Mouse (Mus musculus) granulocyte monocyte progenitor cell, adult 5-6 weeks (primary cell): Measurements from ENCODE around the gene Olfr1019. TPM values are rescaled to one million over a fixed set of nuclear protein-coding genes. Genes with fewer than 3 reads are reported as not detected.

ENCODE experiments used
- ATAC-seq: replicated peaks from 2 replicates; pipeline ENCODE4 v1.8.0; 2016; ENCODE audit warnings: mild to moderate bottlenecking, moderate TSS enrichment, inconsistent platforms; ENCODE audit not compliant: poor library complexity, severe bottlenecking
- total RNA-seq, 2 experiments: library from RNA; stranded (forward) in 1 of 2; stranded (reverse) in 1 of 2; fragments of 200-712, 200-1000 nt in 1 of 2; fragments of >200 nt in 1 of 2; fragmentation: Nextera tagmentation in 1 of 2; gene quantifications; 2 replicates each; pipeline ENCODE4 v1.2.3; 2014 to 2017

Olfr1019 gene
- total RNA-seq (2014; fragmentation: Nextera tagmentation) (not detected in 2 replicates), total RNA-seq (2017) (not detected in 2 replicates)

DNA sequence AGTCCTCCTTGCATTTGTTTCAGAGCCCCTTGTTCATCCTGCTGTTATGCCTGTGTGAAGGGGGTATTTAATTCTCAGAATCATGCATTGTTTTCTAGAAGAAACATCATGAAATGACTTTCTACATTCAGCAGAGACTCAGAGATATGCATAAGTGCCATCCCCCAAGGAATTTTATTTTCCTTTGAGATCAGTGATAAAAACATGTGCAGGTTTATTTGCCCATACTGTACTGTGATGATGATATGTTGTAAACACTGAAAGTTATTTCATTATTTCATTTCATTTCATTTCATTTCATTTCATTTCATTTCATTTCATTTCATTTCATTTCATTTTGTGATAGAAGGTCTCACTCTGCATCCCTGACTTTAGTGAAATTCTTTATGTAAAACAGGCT, at the start of gene Olfr1019:
Gene Olfr1019 (minus strand): TSS at position 101 of the 400 bp plus-strand sequence.
- ATAC-seq: no peak

DNA sequence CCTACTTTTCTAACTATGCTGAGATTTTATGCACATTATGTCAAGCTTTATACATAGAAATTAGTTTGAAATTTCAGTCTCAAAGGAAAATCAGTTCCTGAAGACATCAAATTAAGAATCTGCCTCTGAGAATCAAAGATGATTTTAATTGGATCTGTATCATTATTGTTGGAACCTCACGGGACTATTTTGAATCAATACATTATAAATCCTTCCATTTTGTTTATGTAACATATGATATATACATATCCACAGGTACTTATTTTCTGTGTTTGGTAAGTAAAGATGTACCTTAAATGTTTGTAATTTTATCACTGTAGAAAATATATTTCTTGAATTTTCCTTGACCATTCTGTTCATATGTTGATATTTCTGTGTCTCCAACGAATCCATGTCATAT, 40.1 kb upstream of the Olfr1019 start, which contains the start of gene Olfr1023:
Gene Olfr1023 (plus strand): TSS at position 301 of the 400 bp plus-strand sequence.
- ATAC-seq: no peak

DNA sequence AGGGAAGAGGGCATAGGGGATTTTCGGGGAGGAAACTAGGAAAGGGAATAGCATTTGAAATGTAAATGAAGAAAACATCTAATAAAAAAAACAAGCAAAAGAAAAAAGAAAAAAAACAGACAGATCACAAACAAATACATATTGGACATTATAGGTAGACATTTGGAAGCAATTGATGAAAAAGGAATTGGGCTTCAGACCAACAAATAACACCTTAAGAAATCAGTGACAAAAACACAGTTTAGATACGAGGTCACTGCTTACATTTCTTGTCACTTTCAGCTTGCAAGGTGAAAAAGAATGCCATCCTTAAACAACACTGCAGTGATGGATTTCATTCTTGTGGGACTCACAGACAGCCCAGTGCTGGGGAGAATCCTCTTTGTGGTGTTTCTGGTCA, 23.0 kb upstream of the Olfr1019 start, which contains the start of gene Olfr1022:
Gene Olfr1022 (plus strand): TSS at position 301 of the 400 bp plus-strand sequence.
- no peak for ATAC-seq

DNA sequence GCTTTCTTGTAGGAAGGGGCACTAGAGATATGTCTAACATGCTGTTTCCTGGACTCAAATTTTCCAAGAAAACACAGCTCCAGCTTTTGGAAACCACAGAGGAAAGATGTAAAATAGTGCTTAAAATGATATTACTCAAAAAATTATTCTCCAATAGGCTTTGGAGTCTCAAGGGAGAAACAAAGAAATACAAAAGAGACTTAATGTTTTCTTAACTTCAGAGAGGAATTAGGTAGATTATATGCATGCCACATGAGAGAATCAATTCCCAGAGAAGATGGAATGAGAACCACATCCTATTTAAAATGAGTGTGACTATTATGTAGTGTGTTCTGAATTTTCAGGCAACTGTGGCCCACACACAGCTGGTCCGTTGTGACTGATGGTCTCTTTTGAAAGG, 1.4 kb upstream of the Olfr1019 start, which contains the start of gene Olfr1020:
Gene Olfr1020 (plus strand): TSS at position 301 of the 400 bp plus-strand sequence.
- no peak for ATAC-seq

DNA sequence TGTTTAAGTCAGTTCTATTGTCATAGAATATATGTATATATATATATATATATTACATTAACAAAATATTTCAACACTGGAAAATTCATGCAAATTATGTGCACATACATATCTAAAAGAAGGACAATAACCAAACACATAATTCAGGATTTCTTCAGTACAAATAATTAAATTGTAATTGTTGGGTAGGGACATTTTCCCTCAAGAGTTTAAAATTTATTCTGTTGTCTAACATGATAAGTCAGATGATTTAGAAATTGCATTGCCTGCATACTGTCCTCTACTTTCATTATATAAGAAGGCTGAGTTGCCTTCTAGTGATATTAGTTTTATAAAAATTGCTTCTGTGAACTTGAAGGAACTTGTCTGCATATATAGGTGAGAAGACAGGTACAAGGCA, 27.1 kb downstream of the Olfr1019 start, which contains the start of gene Olfr1018:
Gene Olfr1018 (plus strand): TSS at position 301 of the 400 bp plus-strand sequence.
- ATAC-seq: no peak

DNA sequence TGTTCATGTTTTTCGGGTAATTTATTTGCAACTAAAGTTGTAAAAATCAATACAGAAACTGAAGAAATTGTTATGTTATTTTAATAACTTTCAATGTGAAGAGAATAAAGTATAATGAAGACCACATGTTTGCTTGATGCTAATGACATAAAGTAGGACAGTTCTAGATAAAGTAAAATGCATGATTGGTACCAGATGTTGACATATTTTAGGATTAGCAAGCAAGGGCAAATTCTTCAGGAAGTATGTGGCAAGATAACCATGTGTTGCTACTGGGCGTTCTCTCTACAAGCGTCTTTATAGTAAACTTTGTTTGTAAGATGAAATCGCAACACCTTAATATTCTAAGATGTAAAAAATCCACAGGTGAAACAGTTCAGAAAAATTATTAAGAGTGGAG, 40.8 kb downstream of the Olfr1019 start:
- no peak for ATAC-seq

DNA sequence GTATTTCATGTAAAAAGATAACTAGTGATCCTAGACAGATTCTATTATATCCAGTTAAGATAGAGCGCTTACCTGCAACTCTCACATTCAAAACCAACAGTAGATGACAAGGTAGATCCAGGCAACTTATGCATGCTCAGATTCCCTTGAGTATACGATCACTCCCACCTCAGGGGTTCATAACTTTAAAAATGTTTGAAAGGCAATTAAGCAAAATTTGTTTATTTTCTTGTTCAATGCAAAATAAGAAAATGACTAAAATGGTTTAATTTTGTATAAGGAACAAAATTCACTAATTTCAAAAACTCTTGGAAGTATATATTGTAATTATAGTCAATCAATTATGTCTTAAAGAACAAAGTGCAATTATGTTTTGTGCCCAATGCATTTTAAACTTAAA, 42.8 kb downstream of the Olfr1019 start, which contains the start of gene Olfr1016:
Gene Olfr1016 (minus strand): TSS at position 101 of the 400 bp plus-strand sequence.
- ATAC-seq: no peak

DNA sequence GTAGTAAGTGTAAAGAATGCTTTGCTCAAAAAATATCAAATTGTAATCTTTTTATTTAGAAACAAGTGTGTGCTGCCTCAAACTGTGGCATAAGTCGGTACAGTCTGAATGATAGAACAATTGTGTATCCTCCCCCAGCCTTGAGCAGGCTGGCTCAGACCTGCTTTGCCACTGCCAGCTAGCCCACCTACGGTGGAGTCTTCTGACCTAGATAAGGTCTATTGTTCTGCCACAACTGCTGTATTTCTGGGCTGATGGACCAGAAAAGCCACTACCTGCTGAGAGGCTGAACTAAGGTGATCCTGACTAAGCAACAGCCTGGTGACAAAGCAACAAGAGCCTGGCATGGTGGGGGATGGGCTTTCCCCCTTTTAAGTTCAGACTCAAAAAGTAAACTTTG, 53.0 kb downstream of the Olfr1019 start:
- ATAC-seq: no peak

Other genes starting within 250 kb of the Olfr1019 start
- not detected in 2 replicates for gene Olfr1000, start 233.6 kb downstream of the Olfr1019 start, total RNA-seq (2014; fragmentation: Nextera tagmentation)
- not detected in 2 replicates for gene Olfr1000, start 233.6 kb downstream of the Olfr1019 start, total RNA-seq (2017)
- not detected in 2 replicates for gene Olfr1002, start 194.8 kb downstream of the Olfr1019 start, total RNA-seq (2014; fragmentation: Nextera tagmentation)
- gene Olfr1002, start 194.8 kb downstream of the Olfr1019 start, total RNA-seq (2017): not detected in 2 replicates
- gene Olfr154, start 181.0 kb downstream of the Olfr1019 start, total RNA-seq (2014; fragmentation: Nextera tagmentation): not detected in 2 replicates
- gene Olfr154, start 181.0 kb downstream of the Olfr1019 start, total RNA-seq (2017): not detected in 2 replicates
- not detected in 2 replicates for gene Olfr1006, start 166.7 kb downstream of the Olfr1019 start, total RNA-seq (2014; fragmentation: Nextera tagmentation)
- gene Olfr1006, start 166.7 kb downstream of the Olfr1019 start, total RNA-seq (2017): not detected in 2 replicates
- gene Olfr1008, start 156.1 kb downstream of the Olfr1019 start, total RNA-seq (2014; fragmentation: Nextera tagmentation): not detected in 2 replicates
- gene Olfr1008, start 156.1 kb downstream of the Olfr1019 start, total RNA-seq (2017): not detected in 2 replicates
- not detected in 2 replicates for gene Olfr1009, start 130.1 kb downstream of the Olfr1019 start, total RNA-seq (2014; fragmentation: Nextera tagmentation)
- gene Olfr1009, start 130.1 kb downstream of the Olfr1019 start, total RNA-seq (2017): not detected in 2 replicates
- not detected in 2 replicates for gene Olfr1012, start 82.7 kb downstream of the Olfr1019 start, total RNA-seq (2014; fragmentation: Nextera tagmentation)
- not detected in 2 replicates for gene Olfr1012, start 82.7 kb downstream of the Olfr1019 start, total RNA-seq (2017)
- not detected in 2 replicates for gene Olfr1013, start 78.4 kb downstream of the Olfr1019 start, total RNA-seq (2014; fragmentation: Nextera tagmentation)
- gene Olfr1013, start 78.4 kb downstream of the Olfr1019 start, total RNA-seq (2017): not detected in 2 replicates
- not detected in 2 replicates for gene Olfr1014, start 72.8 kb downstream of the Olfr1019 start, total RNA-seq (2014; fragmentation: Nextera tagmentation)
- not detected in 2 replicates for gene Olfr1014, start 72.8 kb downstream of the Olfr1019 start, total RNA-seq (2017)
- gene Olfr1015, start 63.5 kb downstream of the Olfr1019 start, total RNA-seq (2014; fragmentation: Nextera tagmentation): not detected in 2 replicates
- not detected in 2 replicates for gene Olfr1015, start 63.5 kb downstream of the Olfr1019 start, total RNA-seq (2017)
- gene Olfr1016, start 42.9 kb downstream of the Olfr1019 start, total RNA-seq (2014; fragmentation: Nextera tagmentation): not detected in 2 replicates
- gene Olfr1016, start 42.9 kb downstream of the Olfr1019 start, total RNA-seq (2017): not detected in 2 replicates
- not detected in 2 replicates for gene Olfr1018, start 27.0 kb downstream of the Olfr1019 start, total RNA-seq (2014; fragmentation: Nextera tagmentation)
- not detected in 2 replicates for gene Olfr1018, start 27.0 kb downstream of the Olfr1019 start, total RNA-seq (2017)
- gene Olfr1020, start 1.5 kb upstream of the Olfr1019 start, total RNA-seq (2014; fragmentation: Nextera tagmentation): not detected in 2 replicates
- gene Olfr1020, start 1.5 kb upstream of the Olfr1019 start, total RNA-seq (2017): not detected in 2 replicates
- gene Olfr1022, start 23.1 kb upstream of the Olfr1019 start, total RNA-seq (2014; fragmentation: Nextera tagmentation): not detected in 2 replicates
- not detected in 2 replicates for gene Olfr1022, start 23.1 kb upstream of the Olfr1019 start, total RNA-seq (2017)
- gene Olfr1023, start 40.2 kb upstream of the Olfr1019 start, total RNA-seq (2014; fragmentation: Nextera tagmentation): not detected in 2 replicates
- gene Olfr1023, start 40.2 kb upstream of the Olfr1019 start, total RNA-seq (2017): not detected in 2 replicates
- not detected in 2 replicates for gene Olfr1024, start 59.6 kb upstream of the Olfr1019 start, total RNA-seq (2014; fragmentation: Nextera tagmentation)
- not detected in 2 replicates for gene Olfr1024, start 59.6 kb upstream of the Olfr1019 start, total RNA-seq (2017)
- not detected in 2 replicates for gene Olfr1025-ps1, start 69.7 kb upstream of the Olfr1019 start, total RNA-seq (2014; fragmentation: Nextera tagmentation)
- gene Olfr1025-ps1, start 69.7 kb upstream of the Olfr1019 start, total RNA-seq (2017): not detected in 2 replicates
- not detected in 2 replicates for gene Olfr1026, start 76.1 kb upstream of the Olfr1019 start, total RNA-seq (2014; fragmentation: Nextera tagmentation)
- gene Olfr1026, start 76.1 kb upstream of the Olfr1019 start, total RNA-seq (2017): not detected in 2 replicates
- gene Olfr1028, start 105.0 kb upstream of the Olfr1019 start, total RNA-seq (2014; fragmentation: Nextera tagmentation): not detected in 2 replicates
- gene Olfr1028, start 105.0 kb upstream of the Olfr1019 start, total RNA-seq (2017): not detected in 2 replicates
- gene Olfr1029, start 128.4 kb upstream of the Olfr1019 start, total RNA-seq (2014; fragmentation: Nextera tagmentation): not detected in 2 replicates
- gene Olfr1029, start 128.4 kb upstream of the Olfr1019 start, total RNA-seq (2017): not detected in 2 replicates
- not detected in 2 replicates for gene Olfr1030, start 133.8 kb upstream of the Olfr1019 start, total RNA-seq (2014; fragmentation: Nextera tagmentation)
- not detected in 2 replicates for gene Olfr1030, start 133.8 kb upstream of the Olfr1019 start, total RNA-seq (2017)
- gene Olfr1031, start 144.8 kb upstream of the Olfr1019 start, total RNA-seq (2014; fragmentation: Nextera tagmentation): not detected in 2 replicates
- not detected in 2 replicates for gene Olfr1031, start 144.8 kb upstream of the Olfr1019 start, total RNA-seq (2017)
- not detected in 2 replicates for gene Olfr1032, start 160.1 kb upstream of the Olfr1019 start, total RNA-seq (2014; fragmentation: Nextera tagmentation)
- gene Olfr1032, start 160.1 kb upstream of the Olfr1019 start, total RNA-seq (2017): not detected in 2 replicates
- gene Olfr1033, start 175.2 kb upstream of the Olfr1019 start, total RNA-seq (2014; fragmentation: Nextera tagmentation): 0.71 TPM in 1 of 2 replicates, not detected in the other
- not detected in 2 replicates for gene Olfr1033, start 175.2 kb upstream of the Olfr1019 start, total RNA-seq (2017)
- gene Olfr1034, start 200.4 kb upstream of the Olfr1019 start, total RNA-seq (2014; fragmentation: Nextera tagmentation): not detected in 2 replicates
- gene Olfr1034, start 200.4 kb upstream of the Olfr1019 start, total RNA-seq (2017): not detected in 2 replicates
- gene Olfr1036, start 228.5 kb upstream of the Olfr1019 start, total RNA-seq (2014; fragmentation: Nextera tagmentation): not detected in 2 replicates
- gene Olfr1036, start 228.5 kb upstream of the Olfr1019 start, total RNA-seq (2017): not detected in 2 replicates
- not detected in 2 replicates for gene Olfr1037, start 241.9 kb upstream of the Olfr1019 start, total RNA-seq (2014; fragmentation: Nextera tagmentation)
- gene Olfr1037, start 241.9 kb upstream of the Olfr1019 start, total RNA-seq (2017): not detected in 2 replicates